Mouse (Mus musculus) kidney, postnatal 25 days (tissue): ENCODE measurements around the gene Vmn1r181.
"Not testable (repeated sequence)": the region's sequence is repeated elsewhere in the genome, so short reads cannot be mapped to it uniquely, and the experiment has no call there.

Experiments used
- DNase-seq, 2 experiments: peaks; one replicate each; pipeline ENCODE4 v3.0.0; 2021; ENCODE audit warnings: mixed read lengths in 2 of 2

The Vmn1r181 gene

DNA sequence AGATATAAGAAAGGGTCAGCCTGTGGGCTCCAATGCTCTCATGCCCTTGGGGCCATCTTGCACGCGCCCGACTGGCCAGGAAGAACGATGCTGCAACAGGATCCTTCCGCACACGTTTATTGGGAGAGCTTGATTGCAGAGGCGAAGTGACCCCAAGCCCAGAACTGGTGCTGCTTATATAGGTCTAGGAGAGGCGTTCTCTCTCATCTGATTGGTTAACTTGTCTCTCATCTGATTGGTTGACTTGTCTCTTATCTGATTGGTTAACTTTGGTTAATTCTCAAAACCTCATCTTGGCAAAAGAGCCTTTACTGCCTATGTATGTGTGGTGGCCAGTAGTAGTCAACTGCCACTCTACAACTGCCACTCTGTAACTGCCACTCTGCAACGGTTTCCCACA, at the start of gene Vmn1r181:
Vmn1r181 (plus strand) TSS at position 301 of the 400 bp plus-strand sequence.
- DNase-seq = not testable (repeated sequence)

DNA sequence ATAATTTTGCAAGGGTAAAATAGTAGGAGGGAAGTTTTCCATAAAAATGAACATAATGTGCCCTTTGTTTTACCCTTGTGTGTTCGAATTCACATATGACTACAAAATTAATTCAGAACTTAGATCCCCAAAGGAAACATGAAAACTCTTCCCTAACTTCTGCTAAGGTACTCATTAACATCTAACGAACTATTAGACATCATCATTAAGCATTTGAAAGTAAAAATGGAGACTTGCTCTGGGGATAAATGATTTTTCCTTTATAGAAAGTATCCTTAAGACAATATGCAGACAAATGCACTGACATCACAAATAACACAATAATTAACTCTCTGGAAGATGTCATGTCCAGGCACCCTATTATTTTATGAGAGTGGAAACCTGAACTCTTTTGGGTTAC, 47.7 kb upstream of the Vmn1r181 start, which contains the start of gene Vmn1r179:
Vmn1r179 (plus strand) TSS at position 301 of the 400 bp plus-strand sequence.
- no peak for DNase-seq

DNA sequence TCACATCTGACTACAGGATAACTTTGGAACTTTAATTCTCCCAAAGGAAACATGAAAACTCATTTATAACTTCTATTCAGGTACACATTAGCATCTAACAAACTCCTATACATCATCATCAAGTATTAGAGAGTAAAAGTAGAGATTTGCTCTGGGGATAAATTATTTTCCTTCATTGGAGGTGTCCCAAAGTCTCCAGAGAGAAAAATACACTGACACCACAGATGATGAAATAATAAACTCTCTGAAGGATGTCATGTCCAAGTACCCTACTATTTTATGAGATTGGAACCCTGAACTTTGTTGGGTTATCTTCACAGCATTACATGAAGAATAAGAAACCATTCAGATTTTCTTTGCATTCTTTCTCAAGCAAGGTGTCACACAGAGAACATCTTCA, 24.1 kb upstream of the Vmn1r181 start, which contains the start of gene Vmn1r180:
Vmn1r180 (plus strand) TSS at position 301 of the 400 bp plus-strand sequence.
- no peak for DNase-seq

- DNase-seq = peak in 1 of 2 experiments; percentile 19
Observed at GRCm38 (mm10) chr7:23968044-23968443, 6.4 kb upstream of the Vmn1r181 start.

DNA sequence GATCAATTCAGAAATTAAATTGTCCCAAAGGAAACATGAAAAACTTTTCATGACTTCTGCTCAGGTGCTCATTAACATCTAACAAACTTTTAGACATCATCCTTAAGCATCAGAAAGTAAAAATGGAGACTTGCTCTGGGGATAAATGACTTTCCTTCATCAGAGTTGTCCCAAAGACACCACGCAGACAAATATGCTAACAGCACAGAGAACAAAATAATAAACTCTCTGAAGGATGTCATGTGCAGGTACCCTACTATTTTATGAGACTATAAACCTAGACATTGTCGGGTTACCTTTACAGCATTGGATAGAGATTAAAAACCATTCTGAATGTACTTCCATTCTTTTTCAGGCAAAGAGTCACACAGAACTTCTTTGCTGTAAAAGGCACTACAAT, 27.0 kb downstream of the Vmn1r181 start, which contains the start of gene V1rd19:
V1rd19 (plus strand) TSS at position 301 of the 400 bp plus-strand sequence.
- no peak for DNase-seq
